Mouse (Mus musculus): ENCODE measurements around the gene Pld3.

Gene Pld3

DNA sequence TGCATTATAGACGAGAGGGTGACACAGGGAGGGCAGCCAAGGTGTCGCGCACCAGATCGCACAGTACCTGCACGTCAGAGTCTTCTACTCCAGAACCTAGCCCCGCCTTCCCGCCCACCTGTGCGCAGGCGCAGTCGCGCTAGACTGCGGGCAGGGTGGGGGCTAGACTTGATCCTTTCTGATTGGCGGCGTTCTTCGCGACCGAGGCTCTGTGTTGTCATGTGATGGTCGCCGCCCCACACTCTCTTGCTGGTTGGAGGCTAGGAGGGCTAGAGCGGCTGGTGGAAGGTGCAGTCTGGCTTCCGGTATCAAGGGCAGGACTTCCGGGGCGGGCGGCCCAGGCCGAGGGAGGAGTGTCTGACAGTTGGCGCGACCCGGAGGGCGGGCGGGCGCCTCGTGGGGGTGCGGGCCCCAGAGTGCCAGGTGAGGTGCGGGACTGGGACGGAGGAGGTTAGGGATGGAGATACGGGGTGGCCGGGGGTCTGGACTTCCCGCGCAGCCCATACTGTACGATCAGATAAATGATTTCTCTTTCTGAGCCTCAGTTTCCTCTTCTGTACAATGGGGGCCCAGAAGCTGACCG, at the start of gene Pld3, which contains the start of gene 2310022A10Rik:
Gene Pld3 (minus strand): TSS at position 288 of the 583 bp plus-strand sequence.
Gene 2310022A10Rik (plus strand): TSS at position 303 of the 583 bp plus-strand sequence.
- peak; percentile 94 for DNase-seq (ENCODE audit: low spot score)

DNA sequence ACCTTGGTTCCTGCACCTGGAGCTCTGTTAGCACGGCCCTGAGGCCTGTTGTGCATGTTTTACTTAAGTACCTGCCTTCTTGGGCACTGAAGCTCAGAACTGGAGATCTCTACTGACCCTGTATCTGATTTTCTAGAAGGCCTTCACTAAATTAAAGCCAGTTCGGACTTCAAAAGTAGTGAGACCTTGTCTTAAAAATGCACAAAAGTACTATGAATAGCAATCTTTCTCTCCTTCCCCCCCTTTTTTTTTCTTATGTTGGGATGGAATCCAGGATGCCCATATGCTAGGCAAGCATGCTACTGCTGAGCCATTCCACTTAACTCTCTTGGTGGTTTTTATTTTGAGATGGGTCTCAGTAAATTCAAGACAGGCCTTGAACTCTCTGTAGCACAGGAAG, 49.1 kb upstream of the Pld3 start:
- DNase-seq (ENCODE audit: low spot score), result no peak

DNA sequence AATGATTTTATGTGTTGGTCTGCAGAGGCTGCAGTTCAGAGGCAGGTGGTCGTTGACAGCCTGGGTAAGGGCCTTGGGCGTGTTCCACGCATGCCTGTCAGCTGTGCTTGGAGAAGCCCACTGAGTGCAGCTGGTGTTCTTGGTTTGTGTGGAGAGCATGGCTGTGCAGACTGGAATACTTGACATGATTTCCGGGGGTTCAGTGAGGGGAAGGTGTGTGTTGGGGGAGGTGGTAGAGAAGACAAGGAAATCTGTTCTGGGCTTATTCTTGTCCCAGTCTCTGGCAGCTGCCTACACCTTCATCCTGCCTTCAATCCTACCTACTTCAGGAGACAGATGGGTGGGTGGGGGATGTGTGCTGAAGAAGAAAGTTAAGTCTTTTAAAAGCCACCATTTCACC, 48.6 kb upstream of the Pld3 start:
- DNase-seq (ENCODE audit: low spot score), result no peak

DNA sequence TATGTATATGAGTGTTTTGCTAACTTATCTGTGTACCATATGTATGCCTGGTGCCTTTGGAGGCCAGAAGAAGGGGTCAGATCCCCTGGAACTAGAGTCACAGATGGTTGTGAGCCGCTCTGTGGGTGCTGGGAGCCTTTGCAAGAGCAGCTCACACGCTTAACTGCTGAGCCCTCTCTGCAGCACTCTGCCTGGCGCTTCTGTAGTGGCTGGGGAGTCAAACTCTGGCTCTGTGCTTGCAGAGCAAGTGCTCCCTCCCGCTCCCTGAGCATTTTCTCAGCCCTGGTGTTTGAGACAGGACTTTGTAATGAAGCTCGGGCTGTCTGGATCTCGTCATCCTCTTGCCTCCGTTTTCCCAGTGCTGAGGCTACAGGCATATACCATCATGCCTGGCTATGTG, 45.0 kb upstream of the Pld3 start:
- DNase-seq (ENCODE audit: low spot score), result no peak

DNA sequence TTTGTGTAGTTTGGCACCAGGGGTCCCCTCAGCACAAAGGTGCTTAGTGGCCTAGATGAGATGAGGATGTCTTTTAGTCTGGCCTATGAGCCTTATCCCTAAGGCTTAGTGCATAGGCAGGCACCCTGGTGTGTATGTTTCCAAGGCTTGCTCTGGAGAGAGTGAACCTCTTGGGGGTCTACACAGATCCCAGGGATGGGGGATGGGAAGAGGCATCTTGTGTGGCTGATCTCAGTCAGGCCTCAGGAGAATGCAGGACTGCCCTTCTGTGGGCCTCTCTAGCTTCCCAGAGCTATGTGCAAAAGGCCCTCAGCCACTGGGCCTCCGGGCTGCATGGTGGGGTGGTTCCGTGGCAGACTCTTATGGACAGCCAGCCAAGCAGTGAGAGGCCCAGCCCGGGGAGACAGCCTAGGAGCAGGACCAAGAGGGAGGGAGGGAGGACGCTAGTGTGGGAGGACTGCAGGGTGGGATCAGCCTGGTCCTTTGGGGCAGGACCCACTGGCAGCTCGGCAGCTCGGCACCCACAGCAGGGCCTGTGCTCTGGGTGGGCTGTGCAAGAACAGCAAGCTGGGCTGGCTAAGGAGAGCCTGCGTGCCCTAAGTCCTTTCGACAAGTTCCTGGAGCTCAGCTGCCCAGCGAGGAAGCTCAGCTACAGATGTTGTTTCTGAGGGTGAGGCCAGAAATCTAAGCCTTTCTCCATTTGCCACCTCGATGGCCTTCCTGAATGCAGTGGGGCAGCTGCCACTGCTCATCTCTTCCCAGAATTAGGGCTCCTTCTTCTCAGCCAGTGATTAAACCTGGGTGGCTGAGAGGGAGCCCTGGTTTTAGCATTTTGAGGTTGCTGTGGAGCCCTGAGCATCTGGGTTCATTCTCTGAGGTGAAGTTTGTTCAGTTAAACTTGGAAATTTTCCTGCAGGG, 43.8 kb upstream of the Pld3 start:
- peak; percentile 71 for DNase-seq (ENCODE audit: low spot score)

DNA sequence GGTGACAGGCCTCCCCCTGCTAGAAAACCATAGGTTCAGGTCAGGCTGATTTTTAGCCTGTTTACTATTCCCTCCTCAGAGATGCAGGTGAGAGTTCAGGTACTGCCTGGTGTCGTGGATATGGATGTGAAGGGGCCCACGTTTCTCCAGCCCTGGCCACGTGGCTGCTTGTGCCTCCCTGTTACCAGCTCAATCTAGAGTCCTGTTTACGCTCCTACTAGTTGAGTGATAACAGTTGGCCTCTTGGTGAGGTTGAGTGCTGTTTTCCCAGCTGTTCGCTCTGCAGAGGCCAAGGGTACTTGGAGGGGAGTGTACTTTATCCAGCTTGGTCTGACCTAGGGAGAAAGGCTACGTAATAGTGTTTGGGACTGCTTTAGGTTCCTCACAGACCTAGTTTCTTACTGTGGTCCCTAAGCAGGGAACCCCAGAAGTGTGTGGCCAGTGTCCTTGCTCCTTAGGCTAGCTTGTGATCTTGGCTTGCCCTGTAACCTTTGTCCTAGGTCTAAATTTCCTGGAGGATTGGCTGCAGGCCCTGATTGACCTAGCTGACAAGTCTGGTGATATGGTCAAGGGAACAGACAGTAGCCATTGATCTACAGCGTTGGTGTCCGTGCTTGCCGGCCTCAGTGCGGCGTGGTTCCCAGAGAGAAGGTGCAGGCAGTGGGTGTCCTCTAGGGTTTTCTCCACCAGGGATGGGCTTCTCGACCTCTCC, 40.1 kb upstream of the Pld3 start:
- no peak for DNase-seq (ENCODE audit: low spot score)

DNA sequence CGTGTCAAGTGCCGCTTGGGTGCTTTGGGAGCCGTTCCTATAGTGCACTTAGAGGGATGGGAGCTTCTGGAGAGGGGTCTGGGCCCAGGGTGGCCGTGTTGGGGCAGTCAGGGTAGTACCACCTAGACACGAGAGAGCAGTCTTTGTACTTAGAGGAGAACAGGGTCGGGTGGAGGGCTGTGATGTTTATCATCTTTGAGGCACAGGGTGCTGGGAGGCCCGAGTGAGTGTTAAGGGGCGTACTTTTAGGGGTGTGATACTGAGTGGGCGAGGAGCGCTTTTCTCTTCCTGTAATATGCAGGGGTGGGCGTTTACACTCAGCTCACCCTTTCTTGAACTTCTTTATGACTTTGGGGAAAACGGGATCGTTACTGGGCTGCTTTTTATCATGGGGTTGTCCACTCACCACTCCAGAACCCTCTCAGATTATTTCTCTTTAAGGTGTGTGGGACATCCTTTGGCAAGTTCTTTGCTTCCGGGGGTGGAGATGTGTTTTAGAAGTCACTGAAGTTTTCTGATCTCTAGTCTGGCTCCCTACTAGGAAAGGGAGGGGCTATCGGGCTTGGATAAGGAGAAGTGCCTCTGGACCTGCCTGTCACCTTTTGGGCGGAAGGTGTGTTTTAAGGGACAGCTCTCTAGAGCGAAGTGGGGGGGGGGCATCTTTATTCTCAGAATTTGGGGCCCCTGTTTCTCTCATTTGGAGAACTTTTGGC, 39.4 kb upstream of the Pld3 start:
- DNase-seq (ENCODE audit: low spot score), result no peak

DNA sequence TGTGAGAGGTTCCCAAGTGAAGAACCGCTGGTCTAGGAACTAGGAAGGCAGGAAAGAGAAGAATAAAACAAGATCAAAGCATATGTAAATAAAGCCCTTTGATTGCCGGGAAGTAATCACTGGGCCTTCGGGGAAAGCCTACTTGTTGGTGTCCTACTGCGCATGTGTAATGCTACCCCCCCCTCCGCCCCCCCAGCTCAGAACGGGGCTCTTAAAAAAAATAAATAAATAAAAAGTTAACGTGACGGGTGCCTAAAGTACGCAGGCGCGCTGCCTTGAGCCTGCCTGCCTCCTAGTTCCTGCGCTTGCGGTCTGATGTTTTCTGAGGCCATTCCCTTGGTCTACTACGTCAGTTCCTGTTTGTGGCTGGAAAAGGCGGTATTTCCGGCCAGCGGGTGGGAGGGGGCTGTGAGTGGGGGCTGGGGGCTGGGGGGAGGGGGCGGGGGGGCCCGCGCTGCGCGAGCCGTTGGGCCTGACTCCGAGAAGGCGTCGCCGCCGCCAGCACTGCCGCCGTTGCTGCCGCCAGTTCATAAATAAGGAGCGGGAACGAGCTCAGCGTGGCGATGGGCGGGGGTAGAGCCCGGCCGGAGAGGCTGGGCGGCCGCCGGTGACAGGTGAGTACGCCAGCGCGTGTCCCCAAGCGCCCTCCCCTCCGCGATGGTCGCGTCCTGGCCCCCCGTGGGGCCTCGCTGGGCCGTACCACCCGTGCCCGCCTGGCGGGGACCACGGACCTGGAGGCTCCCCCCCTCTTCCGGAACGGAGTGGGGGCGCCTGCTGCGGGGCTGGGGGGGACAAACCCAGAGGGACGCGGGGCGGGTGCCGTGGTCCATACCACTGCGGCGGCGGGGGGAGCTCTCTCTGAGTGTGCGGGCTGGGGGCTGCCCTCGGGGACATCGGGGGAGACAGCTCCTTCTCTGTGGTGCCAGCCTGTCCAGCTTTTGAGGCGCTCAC, 38.5 kb upstream of the Pld3 start, which contains the start of gene Akt2:
Gene Akt2 (plus strand): TSS at position 287 of the 951 bp plus-strand sequence.
- DNase-seq (ENCODE audit: low spot score), result peak; percentile 88

DNA sequence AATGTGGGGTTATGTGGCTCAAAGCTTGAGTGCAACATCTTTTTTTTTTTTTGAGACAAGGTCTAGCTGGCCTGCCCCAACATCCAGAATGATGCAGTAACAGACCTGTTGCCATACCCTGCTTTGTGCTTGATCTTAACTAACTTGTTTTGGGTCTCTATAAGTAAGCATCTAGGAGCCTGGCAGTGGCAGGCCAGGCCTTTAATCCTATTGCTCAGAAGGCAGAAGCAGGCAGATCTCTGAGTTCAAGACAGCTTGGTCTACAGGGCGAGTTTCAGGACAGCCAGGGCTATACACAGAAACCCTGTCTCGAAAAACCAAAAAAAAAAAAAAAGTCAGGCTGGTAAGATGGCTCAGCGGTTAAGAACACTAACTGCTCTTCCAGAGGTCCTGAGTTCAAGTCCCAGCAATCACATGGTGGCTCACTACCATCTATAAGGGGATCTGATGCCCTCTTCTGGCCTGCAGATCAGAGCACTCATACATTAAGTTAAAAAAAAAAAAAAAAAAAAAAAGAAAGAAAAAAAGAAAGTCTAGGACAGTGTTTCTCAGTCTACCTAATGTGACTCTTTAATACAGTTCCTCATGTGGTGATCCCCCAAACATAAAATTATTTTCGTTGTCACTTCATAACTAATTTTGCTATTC, 37.7 kb upstream of the Pld3 start:
- no peak for DNase-seq (ENCODE audit: low spot score)

DNA sequence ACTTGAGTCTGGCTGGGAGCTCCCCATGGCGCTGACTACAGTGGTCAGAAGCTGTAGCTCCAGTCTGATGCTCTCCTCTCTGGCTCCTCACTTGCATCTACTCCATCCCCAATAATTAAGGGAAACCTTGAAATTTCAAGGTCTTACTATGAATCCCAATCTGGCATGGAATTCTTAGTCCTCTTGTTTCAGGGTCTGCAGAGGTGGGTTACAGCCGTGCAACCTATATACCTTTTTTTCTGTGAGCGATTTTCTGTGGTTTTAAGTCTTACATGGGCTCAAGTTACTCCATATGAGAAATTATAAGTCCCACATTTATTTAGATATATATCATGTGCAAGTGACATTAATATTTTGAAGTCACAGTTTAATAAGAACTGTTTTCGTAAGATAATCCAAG, 37.1 kb upstream of the Pld3 start:
- no peak for DNase-seq (ENCODE audit: low spot score)

DNA sequence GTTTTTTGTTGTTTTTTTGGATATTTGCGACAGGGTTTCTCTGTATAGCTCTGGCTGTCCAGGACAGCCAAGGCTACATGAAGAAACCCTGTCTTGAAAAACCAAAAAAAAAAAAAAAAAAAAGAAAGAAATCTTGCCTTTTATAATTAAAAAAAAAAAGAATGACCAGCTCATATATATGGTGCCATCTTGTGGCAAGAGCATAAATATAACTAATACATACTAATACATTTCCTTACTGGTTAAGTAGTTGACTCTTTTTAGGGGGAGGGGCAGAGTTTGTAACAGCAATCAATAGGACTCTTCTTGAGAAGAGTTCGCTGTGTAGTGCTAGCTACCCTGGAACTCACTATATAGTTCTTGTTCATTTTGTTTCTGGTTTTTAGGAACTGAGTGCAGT, 34.7 kb upstream of the Pld3 start:
- no peak for DNase-seq (ENCODE audit: low spot score)

DNA sequence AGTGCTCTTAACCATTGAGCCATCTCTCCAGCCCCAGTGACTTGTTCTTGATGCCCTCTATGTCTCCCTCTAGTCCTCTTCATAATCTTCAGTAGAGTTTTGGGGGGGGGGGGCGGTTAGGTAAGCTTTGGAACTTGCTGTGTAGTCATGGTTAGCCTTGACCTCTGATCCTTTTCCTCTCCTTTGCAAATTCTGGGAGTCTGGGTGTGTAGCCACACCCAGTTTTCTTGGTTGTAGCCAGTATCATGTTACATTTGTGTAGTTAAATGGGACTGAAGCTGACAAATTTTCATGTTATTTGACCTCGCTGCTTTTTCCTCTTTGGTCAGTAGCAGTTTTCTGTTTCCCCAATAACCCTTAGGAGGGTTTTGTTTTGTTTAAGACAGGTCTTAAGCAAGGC, 33.8 kb upstream of the Pld3 start:
- no peak for DNase-seq (ENCODE audit: low spot score)

DNA sequence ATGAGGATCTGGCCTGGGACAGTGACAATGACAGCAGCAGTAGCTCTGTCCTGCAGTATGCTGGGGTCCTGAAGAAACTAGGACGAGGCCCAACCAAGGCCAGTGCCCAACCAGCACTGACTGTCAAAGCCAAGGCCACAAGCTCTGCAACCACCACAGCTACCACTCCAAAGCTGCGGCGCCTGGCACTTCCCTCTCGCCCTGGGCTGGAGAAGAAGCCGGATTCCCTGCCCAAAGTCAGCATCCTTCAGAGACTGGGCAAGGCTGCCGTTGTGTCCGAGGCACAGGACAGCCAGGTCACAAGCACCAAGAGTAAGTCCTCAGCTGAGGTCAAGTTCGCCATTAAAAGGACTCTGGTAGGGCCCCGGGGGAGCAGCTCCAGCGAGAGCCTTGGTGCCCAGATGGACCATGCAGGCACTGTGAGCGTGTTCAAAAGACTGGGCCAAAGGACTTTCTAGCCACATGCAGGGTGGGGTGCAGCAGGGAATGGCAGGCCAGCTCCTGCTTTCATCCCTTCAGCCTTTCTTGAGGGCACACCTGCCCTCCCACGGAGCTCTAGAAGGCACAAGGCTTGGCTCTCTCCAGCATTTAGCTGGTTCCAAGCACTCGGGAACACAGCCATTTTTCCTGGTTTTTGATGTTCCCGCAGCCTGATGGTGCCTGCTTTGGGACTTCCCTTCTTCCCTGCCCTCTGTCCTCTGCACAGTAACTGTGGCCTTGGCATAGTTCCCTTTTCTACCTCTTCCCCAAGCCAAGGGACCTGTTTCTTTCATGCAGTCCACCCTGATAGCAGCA, 27.6 kb upstream of the Pld3 start:
- DNase-seq (ENCODE audit: low spot score), result no peak

DNA sequence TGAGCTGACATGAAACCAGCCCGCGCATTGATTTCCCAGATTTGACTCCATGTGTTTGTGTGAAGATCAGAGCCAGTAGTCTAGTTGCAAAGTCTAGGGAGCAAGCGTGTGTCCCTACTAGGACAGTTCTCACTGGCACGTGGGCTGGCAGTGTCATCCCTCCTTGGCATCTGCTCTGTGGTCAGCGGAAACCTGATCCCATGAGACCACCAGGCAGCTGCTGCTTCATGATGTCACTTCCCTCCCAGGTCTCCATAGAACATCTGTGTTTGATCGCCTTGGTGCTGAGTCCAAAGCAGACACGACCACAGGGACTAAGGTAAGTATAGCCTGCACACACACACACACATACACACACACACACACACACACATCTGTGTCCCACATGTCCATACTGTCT, 25.4 kb upstream of the Pld3 start:
- DNase-seq (ENCODE audit: low spot score), result no peak

DNA sequence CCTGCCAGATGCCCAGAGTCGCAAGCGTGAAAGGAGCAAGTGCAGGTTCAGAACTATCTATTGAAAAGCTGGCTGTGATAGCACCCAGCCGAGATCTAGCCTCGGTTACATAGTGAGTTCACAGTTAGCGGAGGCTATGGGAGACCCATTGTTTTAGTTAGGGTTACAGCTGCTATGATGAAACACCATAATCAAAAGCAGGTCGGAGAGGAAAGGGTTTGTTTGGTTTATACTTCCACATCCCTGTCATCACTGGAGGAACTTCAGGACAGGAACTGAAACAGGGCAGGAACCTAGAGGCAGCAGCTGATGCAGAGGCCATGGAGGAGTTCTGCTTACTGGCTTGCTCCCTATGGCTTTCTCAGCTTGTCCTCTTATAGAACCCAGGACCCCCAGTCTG, 24.6 kb upstream of the Pld3 start:
- DNase-seq (ENCODE audit: low spot score), result no peak

DNA sequence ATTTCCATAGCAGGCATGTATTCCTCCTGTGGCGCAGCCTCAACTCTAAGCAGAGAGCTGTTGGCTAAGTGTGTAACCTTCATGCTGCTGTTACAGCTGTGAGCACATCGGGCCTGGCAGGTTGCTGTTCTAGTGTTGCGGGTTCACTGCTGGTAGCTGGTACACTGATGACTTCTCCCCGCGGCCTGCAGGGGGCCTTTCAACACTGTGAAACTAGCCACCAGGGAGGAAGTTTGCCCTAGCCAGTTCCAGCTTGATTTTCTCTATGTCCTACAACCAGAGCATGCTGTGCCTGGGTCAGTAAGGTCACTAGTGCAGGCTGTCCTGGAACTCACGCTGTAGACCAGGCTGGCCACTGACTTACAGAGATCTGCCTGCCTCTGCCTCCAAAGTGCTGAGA, 23.9 kb upstream of the Pld3 start:
- DNase-seq (ENCODE audit: low spot score), result no peak

DNA sequence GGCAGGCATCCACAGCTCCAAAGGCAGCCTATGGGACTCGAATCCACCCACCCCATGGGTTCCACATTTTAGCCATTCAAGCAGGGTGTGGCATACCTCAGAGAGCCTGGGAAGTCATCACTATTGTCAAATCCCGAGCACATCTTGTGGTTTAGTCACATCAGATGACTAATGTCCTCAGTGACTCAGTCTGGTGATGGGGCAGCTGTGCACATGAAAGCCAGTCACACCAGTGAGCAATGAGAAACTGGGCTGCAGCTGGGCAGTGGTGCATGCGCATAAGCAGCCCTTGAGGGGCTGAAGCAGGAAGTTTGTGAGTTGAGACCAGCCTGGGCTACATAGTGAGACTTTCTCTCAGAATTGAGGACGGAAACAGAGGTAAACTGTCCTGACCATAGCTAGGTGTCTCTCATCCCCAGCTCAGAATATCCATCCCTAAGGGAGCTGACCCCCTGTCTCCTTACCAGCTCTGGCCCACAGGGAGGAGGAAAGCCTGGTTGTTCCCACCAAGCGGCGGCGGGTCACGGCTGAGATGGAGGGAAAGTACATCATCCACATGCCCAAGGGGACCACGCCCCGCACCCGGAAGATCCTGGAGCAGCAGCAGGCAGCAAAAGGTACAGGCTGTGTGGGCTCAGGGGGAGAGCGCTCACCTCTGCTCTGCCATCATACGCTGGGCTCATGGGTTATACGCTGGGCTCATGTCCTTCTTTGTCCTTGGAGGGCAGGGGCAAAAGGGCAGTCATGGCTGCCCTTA, 21.3 kb upstream of the Pld3 start:
- no peak for DNase-seq (ENCODE audit: low spot score)

DNA sequence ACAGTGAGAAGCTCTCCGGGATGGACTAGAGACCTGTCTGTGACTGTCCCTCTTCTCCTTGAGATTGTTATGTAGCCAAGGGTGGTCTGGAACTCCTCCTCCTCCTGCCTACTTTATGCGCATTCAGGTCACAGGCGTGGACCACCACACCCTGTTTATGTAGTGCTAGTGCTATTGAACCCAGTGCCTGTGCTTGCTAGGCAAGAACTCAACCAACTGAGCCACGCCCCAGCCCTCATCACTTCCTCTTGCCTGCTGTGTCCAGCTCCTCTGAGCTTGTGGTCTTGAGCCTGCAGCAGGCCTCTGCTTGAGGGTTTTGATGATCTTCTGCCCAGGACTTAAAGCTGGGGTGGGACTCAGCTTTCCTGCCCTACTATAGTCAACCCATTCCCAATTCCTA, 19.1 kb upstream of the Pld3 start:
- no peak for DNase-seq (ENCODE audit: low spot score)
